Mouse (Mus musculus) forebrain, embryonic 10.5 days (tissue): ENCODE data around the gene Gsto1. TPM values are rescaled to one million over a fixed set of nuclear protein-coding genes. Genes with fewer than 3 reads are reported as not detected.

Source experiments
- DNase-seq: peaks from one replicate; pipeline ENCODE4 v3.0.0-alpha.2; 2017; ENCODE audit warnings: low spot score; ENCODE audit errors: extremely low spot score
- H3K27ac ChIP-seq: fragments of 300-500 bp; sonication (generic); 2 replicates; pipeline ENCODE4 v1.5.1; 2016; ENCODE audit warnings: mild to moderate bottlenecking
- H3K27me3 ChIP-seq: fragments of 300-500 bp; sonication (generic); 2 replicates; pipeline ENCODE4 v1.6.1; 2016; ENCODE audit warnings: mild to moderate bottlenecking; ENCODE audit not compliant: poor library complexity, severe bottlenecking
- H3K36me3 ChIP-seq: fragments of 300-500 bp; sonication (generic); replicated peaks from 2 replicates; pipeline ENCODE4 v1.6.1; 2016; ENCODE audit warnings: mild to moderate bottlenecking, moderate library complexity
- H3K4me1 ChIP-seq: fragments of 300-500 bp; sonication (generic); 2 replicates; pipeline ENCODE4 v1.6.1; 2016
- H3K4me3 ChIP-seq: fragments of 300-500 bp; sonication (generic); 2 replicates; pipeline ENCODE4 v1.5.1; 2016; ENCODE audit warnings: mild to moderate bottlenecking, moderate library complexity
- H3K9me3 ChIP-seq: fragments of 300-500 bp; sonication (generic); 2 replicates; pipeline ENCODE4 v1.6.1; 2016; ENCODE audit warnings: mild to moderate bottlenecking, moderate library complexity
- WGBS: fragments of 180-500 bp; shearing (Covaris S2); methylation state at CpG from one replicate; pipeline ENCODE4 v1.1.7; 2016; 5-methylcytosine and 5-hydroxymethylcytosine counted together
- polyA plus RNA-seq: library from polyadenylated mRNA; unstranded; fragments of >200 nt; fragmentation: Nextera tagmentation; extraction: Ambion mirVana; gene quantifications from 2 replicates; pipeline ENCODE4 v1.2.1, GENCODE M21; 2016

Gene Gsto1
- polyA plus RNA-seq, 1 experiment from 2014 or later, result 120 TPM

DNA sequence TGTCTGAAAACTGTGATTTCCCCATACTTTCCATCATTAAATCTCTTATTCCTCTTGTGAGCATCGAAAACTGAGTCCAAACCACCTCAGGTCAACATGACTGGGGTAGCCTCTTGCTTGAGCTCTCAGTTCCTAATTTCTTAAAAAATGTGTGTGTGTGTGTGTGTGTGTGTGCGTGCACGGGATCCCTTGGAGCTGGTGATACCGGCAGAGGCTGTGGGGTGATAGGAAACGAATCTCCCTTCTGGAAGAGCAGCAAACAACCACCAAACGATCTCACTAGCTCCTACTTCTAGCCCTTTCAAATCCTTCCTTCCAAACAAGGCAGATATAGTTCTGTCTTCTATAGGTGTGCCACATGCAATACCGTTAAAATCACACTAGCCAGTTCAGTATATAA is 10.0 kb downstream of the Gsto1 start:
- H3K4me1 ChIP-seq, result peaks cover 14% of the 10 kb centered on the region
- peak overlapping the region; percentile 97 for H3K27ac ChIP-seq
- 85% methylated on average over 7 of the region's 7 CpGs for WGBS
- no peaks in the 10 kb centered on the region for H3K9me3 ChIP-seq
- no peaks in the 10 kb centered on the region for H3K27me3 ChIP-seq
- H3K4me3 ChIP-seq, result peak overlapping the region; percentile 74
- no peak for DNase-seq
- H3K36me3 ChIP-seq, result peaks cover 30% of the 10 kb centered on the region

DNA sequence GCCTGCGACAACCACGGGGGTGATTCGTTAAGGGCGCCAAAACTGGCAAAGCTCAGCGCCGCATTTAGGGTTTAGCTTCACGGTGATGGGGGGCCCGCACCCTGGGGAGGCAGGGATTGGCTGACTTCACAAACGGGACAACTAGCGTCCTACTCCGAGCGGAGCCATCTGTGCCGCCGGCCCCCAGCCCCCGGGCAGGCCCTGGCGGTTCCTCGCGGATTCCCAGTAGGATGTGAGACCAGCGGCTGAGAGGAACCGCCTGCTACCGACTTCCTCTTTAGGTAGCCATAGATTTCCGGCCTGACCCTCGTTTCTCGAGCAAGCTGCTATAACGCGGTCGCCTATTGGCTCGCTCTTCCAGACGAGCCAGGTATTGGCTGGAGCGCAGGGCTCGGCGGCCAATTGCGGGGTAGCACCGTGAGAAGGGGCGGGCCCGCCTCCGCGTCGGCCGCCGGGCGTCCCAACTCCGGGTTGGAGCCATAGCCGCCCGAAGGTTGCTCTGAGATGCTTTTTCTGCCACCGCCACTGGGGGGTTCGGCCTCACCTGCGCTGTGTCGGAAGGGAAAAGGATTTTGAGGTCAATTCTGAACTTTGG is 10.7 kb downstream of the Gsto1 start, which contains the start of gene Gsto2:
Gsto2 (plus strand) TSS at position 182 of the 595 bp plus-strand sequence.
- under 1% methylated on average over 49 of the region's 49 CpGs for WGBS
- DNase-seq, result peak; percentile 93
- H3K9me3 ChIP-seq, result no peaks in the 10 kb centered on the region

DNA sequence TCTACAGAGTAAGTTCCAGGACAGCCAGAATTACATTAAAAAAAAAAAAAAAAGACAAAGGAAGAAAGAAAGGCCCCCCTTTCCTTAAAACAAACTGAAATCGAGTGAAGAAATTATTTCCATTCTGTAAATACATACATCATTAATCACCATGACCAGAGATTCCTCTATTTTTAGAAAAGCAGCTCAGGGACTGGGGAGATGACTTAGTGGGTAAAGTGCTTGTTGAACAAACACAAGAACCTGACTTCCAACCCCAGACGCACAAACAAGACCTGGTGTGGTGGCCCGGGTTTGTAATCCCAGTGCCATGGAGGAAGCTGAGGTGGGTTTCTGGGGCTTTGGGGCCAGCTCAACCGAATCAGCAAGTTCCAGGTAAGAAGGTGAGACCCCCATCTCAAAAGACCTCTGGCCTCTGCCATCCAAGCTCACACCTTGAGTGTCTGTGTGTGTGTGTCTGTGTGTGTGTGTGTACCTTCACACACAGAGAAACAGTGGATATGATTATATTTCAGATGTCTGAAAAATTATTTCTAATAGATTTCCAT is 12.9 kb downstream of the Gsto1 start:
- no peak for DNase-seq
- Histone ChIP-seq H3K36me3 (peaks cover 14% of the 10 kb centered on the region; the same call in 1 of the 2 replicates), H3K27me3 (no peaks in the 10 kb centered on the region), H3K4me3 (no peak overlapping the region), H3K4me1 (peaks cover 14% of the 10 kb centered on the region), H3K9me3 (no peaks in the 10 kb centered on the region), H3K27ac (no peak overlapping the region)
- 71% methylated on average over 4 of the region's 4 CpGs for WGBS

More for the DNA sequence above, 10.7 kb downstream of the Gsto1 start, which contains the start of gene Gsto2:
- peaks cover 23% of the 10 kb centered on the region; the same call in 1 of the 2 replicates for H3K36me3 ChIP-seq
- no peaks in the 10 kb centered on the region for H3K27me3 ChIP-seq
- peak within 1 kb of the TSS; percentile 74 for H3K4me3 ChIP-seq
- peaks cover 14% of the 10 kb centered on the region for H3K4me1 ChIP-seq
- H3K27ac ChIP-seq, result peak within 1 kb of the TSS; percentile 97

DNA sequence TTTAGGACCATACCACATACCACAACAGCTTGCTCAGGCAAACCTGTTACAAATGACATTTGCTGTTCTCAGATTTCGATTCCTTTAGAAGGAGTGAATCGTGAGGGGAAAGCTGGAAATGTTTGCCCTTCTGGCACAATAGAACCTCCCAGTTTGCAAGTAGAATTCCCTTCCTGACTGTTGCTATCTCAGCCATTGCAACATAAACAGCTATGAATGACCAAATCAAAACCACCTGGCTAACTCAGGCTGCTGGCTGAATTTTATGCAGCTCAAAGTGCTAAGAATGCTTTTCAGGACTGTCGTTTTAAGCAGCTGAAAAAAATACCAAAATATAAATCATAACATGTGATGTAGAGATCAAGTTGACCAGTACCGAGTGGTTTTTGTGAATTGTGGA is 14.2 kb downstream of the Gsto1 start:
- DNase-seq, result no peak
- Histone ChIP-seq H3K36me3 (peaks cover 7% of the 10 kb centered on the region; the same call in 1 of the 2 replicates), H3K4me3 (no peak overlapping the region), H3K9me3 (no peaks in the 10 kb centered on the region), H3K27me3 (no peaks in the 10 kb centered on the region), H3K4me1 (peaks cover 14% of the 10 kb centered on the region), H3K27ac (no peak overlapping the region)
- WGBS, result 73% methylated on average over 4 of the region's 4 CpGs

DNA sequence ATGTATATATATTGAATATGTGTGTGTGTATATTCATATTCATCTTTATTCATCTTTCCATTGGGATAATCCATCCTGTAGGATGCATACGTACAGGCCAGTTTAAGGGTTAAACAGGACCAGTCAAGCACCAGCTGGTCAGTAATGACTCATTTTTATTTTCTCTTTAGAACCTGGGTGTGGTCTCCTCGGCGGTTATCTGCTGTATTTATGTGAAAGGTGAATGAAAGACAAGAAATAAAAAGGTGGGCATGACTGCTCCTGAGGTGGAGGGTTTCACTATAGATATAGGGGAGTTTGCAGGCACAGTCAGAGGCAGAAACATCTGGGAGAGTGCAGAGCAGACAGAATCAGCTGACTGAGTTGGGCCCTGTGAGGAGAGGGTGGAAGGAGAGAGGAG is 14.7 kb downstream of the Gsto1 start:
- H3K36me3 ChIP-seq, result peaks cover 2% of the 10 kb centered on the region; the same call in 1 of the 2 replicates
- H3K9me3 ChIP-seq, result no peaks in the 10 kb centered on the region
- WGBS, result 84% methylated on average over 3 of the region's 3 CpGs
- H3K4me1 ChIP-seq, result peaks cover 13% of the 10 kb centered on the region
- H3K4me3 ChIP-seq, result no peak overlapping the region
- H3K27me3 ChIP-seq, result no peaks in the 10 kb centered on the region
- no peak for DNase-seq
- H3K27ac ChIP-seq, result no peak overlapping the region

DNA sequence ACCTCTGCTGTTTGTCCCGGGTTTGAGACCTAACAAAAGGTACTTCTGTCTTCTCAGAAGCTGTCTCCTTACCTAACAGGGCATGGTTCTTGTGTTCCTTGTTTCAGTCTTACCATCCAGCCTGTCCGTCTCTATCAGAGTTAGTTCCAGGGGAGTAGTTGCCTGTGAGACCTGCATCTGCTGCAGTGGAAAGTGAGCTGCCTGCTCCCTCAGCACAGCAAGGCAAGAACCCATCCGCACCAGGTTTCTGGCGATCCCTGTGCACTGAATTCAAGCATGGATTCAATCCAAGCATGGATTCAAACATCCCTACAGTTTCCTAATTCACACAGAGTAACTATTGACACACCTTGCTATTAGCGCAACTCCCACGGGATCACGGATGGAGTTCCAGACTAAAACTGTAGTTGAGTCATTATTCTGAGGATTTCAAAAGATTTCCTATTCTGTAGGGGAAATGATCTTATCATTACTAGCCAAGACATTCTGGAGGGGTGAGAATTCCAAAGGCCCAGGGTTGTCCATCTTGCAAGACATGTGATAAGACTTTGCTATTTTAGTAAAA is 15.4 kb downstream of the Gsto1 start:
- Histone ChIP-seq H3K27ac (no peak overlapping the region), H3K4me3 (no peak overlapping the region), H3K36me3 (no peaks in the 10 kb centered on the region), H3K9me3 (no peaks in the 10 kb centered on the region), H3K4me1 (peaks cover 6% of the 10 kb centered on the region), H3K27me3 (no peaks in the 10 kb centered on the region)
- no peak for DNase-seq
- WGBS, result 78% methylated on average over 7 of the region's 7 CpGs

DNA sequence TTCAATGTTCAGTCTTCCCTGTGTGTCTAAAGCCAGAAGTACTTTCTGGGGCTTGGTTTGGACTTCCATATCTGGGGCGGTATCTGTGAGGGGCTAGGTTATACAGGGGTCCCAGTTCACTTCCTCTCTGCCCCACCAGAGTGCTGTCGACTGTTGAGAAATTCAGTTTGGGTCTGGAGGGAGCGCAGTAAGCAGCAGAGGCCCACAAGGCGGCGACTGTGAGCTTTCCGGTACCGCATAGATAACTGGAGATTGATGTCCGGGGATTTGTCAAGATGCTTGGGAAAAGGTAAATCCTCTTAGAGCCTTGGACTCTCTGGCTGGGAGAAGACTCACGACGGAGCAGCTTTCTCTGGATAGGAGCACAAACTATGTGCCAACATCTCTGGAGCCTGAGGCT is 16.7 kb downstream of the Gsto1 start:
- Histone ChIP-seq H3K4me3 (no peak overlapping the region), H3K27me3 (no peaks in the 10 kb centered on the region), H3K4me1 (no peaks in the 10 kb centered on the region), H3K27ac (no peak overlapping the region), H3K9me3 (no peaks in the 10 kb centered on the region), H3K36me3 (no peaks in the 10 kb centered on the region)
- 25% methylated on average over 10 of the region's 10 CpGs for WGBS
- no peak for DNase-seq

DNA sequence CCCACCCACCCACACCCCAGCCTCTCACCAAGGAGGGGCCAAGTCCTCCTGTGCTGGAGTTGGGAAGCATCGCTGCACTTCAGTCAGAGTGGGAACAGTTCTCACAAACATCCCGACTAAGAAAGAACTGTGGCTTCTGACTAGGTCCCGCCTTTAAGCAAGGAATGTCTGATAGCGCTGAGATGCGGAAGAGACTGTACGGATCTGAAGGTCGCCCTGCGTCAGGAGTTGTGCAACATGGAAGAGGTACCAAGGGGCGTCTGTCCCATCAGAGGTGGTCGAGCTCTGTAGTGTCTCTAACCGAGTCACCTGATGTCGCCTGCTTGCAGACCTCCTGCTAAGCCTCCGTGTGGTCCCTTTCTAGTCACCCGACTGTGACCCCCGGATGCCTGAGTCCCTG is 21.5 kb downstream of the Gsto1 start:
- no peak for DNase-seq
- 83% methylated on average over 15 of the region's 15 CpGs for WGBS
- Histone ChIP-seq H3K36me3 (no peaks in the 10 kb centered on the region), H3K9me3 (no peaks in the 10 kb centered on the region), H3K27ac (no peak overlapping the region), H3K4me1 (peaks cover 13% of the 10 kb centered on the region), H3K4me3 (no peak overlapping the region), H3K27me3 (no peaks in the 10 kb centered on the region)

DNA sequence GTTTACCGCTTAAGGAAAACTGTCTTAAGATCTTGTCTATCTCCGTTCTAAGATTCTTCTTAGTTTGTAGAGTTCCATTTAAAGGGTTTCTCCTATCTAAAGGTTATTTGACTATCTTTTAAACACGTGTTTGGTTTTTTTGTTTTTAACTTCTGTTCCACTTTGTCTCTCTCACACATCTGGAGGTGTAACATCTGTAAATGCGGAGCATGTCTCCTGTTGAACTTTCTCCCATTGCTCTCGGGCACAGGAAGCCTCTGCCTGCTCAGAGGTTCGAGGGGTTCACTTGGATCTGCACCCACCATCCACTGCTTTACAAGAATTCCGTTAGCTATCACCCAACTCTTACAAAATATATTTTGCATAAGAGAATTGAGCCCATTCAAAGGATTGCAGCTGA is 26.8 kb downstream of the Gsto1 start:
- H3K4me3 ChIP-seq, result no peak overlapping the region
- H3K27ac ChIP-seq, result no peak overlapping the region
- WGBS, result 88% methylated on average over 7 of the region's 7 CpGs
- H3K27me3 ChIP-seq, result no peaks in the 10 kb centered on the region
- no peaks in the 10 kb centered on the region for H3K9me3 ChIP-seq
- DNase-seq, result no peak
- peaks cover 23% of the 10 kb centered on the region for H3K4me1 ChIP-seq
- H3K36me3 ChIP-seq, result no peaks in the 10 kb centered on the region

DNA sequence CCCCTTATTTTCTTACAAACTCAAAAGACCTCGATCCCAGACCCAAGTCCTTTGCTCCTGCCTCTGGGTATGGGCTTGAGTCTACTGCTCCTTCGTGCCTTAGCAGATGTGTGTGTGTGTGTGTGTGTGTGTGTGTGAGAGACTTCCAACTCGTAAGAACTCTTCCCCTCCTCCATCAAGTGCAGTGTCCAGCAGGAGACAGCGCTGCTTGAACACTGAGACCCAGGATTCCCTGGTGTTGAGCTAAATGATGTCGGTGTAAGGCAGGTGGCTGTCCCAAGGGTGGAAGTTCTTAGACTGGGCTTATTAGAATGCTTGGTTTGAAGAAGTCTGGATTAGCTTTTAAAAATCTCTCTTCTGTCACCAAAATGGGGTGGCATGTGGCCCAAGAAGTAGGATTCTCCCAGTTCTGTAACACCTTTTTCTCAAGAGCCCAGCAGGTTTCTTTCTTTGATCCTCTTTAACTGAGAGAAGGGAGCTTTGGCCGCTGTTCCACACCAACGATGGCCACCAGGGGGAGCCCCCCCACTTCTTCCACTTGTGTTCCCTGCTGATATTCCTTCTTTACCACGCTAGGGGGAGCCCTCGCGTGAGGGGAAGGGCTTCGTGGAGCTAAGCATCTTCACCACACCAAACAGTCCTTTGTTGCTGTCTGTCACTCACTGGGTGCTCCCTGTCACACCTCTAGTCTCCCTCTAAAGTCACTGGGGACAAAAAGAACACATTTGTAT is 27.5 kb downstream of the Gsto1 start:
- WGBS, result 29% methylated on average over 11 of the region's 11 CpGs
- Histone ChIP-seq H3K36me3 (no peaks in the 10 kb centered on the region), H3K4me3 (no peak overlapping the region), H3K27me3 (no peaks in the 10 kb centered on the region), H3K9me3 (no peaks in the 10 kb centered on the region), H3K4me1 (peaks cover 23% of the 10 kb centered on the region), H3K27ac (peak overlapping the region; percentile 56)
- peak; percentile 88 for DNase-seq

DNA sequence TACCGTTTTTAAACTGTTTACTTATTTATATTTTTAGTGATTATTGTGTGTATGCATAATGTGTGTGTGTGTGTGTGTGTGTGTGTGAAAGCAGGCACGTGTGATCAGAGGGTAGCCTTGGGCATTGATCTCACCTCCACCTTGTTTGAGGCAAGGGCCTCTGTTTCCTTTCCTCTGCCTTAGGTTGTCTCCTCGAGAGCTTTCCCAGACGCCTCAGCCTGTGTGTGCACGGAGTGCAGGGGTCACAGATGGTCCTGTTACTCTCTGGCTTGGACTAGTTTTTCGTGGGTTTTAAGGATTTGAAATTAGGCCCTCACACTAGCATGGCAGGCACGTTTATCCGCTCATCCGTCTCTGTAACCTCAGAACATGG is 28.1 kb downstream of the Gsto1 start:
- no peak overlapping the region for H3K4me3 ChIP-seq
- no peaks in the 10 kb centered on the region for H3K27me3 ChIP-seq
- WGBS, result 63% methylated on average over 9 of the region's 9 CpGs
- no peaks in the 10 kb centered on the region for H3K9me3 ChIP-seq
- no peak for DNase-seq
- H3K27ac ChIP-seq, result peak overlapping the region; percentile 56
- no peaks in the 10 kb centered on the region for H3K36me3 ChIP-seq
- H3K4me1 ChIP-seq, result peaks cover 22% of the 10 kb centered on the region

DNA sequence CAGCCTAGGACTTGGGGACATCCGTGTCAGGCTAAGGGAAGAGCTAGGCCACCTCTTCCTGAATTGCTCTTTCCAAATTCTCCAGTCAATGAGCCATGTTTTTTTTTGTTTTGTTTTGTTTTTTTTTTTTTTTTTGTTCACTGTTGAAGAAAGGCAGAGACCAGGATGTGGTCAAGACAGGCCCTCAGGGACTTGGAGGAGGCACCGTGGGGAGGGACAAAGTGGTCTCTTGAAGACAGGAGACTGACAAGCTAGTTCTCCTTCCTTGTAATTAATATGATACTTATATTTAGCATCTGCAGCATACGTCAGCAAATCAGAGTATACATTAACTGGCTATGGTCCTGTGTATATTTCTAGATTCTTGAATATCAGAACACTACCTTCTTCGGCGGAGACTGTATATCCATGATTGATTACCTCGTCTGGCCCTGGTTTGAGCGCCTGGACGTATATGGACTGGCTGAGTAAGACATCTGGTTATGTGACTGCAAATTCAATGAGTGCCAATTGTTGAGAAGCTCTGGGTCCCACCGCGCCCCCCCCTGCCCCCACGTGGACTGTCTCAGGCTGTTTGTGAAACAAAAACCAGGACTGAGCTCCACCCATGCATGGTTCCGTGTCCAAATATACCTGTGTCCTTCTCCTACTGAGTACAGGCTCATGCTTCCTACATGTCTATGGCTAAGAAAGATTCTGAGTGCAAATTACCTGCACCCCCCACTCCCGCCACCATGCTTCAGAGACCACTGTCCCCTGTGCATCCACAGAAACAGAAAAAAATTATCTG is 29.7 kb downstream of the Gsto1 start:
- WGBS, result 91% methylated on average over 13 of the region's 13 CpGs
- peaks cover 17% of the 10 kb centered on the region for H3K4me1 ChIP-seq

More for the DNA sequence above, 29.7 kb downstream of the Gsto1 start:
- no peak overlapping the region for H3K27ac ChIP-seq
- no peaks in the 10 kb centered on the region for H3K27me3 ChIP-seq
- no peaks in the 10 kb centered on the region for H3K9me3 ChIP-seq
- H3K4me3 ChIP-seq, result no peak overlapping the region
- DNase-seq, result no peak
- H3K36me3 ChIP-seq, result no peaks in the 10 kb centered on the region
